Mouse (Mus musculus): ENCODE results near the gene Scn1b.

Gene Scn1b

DNA sequence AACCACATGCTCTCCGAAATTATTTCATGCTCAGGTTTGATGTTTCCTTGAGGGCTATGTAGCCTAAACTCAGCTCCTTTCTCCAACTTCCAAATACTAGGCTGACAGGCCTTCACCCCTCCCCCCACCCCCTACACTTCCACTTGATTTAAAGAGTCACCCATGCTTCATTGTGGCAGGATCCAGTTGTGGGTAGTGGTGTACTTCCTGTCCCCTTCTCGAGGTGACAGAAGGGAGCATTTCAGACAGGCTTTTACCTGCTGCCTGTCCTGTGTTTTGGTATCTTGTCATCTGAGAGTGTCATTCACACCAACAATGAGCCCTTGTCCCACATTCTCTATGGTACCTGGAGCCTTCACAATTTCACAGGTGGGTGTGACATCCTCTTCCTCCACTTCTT, 39.5 kb downstream of the Scn1b start:
- no peak for DNase-seq (ENCODE audit: extremely low spot score, low spot score)

DNA sequence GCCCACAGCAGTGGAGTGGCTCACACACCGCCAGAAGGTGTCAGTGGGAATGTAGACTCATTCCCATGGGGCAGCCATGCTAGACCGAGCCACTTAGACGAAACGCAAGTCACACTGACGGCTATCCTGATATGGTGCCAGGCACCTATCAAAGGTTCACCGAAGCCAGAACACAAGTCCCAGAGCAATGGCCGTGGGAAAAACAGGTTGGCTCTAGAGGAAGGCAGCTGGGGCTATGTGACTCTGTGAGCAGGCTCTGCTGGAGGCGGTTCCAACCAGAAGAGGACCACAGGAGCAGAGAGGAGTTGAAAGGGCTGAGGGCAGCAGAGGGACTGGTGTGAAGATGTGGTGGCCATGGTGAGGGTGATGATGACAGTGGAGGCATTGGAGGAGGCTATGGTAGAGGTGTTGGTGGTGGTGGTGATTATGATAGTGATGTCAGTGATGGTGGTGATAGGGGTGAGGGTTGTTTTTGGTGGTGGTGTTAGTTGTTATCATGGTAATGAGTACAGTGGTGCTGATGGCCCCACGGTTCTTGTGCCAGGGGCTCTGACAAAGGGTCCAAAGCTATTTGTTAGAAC, 40.5 kb downstream of the Scn1b start:
- no peak for DNase-seq (ENCODE audit: extremely low spot score, low spot score)

DNA sequence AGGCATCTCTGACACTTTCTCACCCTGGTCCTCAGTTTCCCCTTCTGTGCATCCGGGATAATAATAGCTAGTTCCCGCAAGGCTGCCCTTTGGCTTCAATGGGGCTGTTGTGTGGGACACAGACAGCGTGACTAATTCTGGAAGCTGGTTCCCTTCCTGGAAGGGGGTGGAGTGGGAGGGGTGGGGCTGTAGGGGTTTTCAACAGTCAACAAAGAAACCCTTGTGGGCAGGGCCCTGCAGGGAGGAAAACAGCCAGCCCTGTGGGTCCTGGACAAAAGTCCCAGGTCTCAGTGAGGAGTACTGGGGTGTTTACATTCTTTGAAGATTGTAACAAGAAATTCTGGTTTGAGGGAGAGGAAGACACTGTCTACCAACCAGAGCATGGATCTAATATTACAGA, 41.6 kb downstream of the Scn1b start:
- no peak for DNase-seq (ENCODE audit: extremely low spot score, low spot score)

DNA sequence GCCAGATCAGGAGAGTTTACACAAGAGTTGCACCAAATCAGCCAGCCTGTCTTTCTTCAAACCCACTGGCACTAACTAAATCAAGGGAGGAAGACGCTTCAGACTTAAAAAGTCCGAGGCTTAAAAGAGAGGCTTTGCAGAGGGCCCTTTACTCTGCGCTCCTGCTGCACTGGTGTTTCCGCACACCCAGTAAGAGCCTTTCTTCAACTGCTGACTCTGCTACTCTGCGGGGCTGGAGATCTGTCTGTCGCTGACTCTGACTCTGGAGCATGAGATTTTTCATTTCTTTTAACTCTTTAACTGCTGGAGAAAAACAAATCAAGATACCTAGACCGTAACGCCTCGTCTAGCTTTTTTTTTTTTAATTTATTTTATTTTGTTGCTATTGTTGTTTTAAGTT, 42.7 kb downstream of the Scn1b start:
- no peak for DNase-seq (ENCODE audit: extremely low spot score, low spot score)

DNA sequence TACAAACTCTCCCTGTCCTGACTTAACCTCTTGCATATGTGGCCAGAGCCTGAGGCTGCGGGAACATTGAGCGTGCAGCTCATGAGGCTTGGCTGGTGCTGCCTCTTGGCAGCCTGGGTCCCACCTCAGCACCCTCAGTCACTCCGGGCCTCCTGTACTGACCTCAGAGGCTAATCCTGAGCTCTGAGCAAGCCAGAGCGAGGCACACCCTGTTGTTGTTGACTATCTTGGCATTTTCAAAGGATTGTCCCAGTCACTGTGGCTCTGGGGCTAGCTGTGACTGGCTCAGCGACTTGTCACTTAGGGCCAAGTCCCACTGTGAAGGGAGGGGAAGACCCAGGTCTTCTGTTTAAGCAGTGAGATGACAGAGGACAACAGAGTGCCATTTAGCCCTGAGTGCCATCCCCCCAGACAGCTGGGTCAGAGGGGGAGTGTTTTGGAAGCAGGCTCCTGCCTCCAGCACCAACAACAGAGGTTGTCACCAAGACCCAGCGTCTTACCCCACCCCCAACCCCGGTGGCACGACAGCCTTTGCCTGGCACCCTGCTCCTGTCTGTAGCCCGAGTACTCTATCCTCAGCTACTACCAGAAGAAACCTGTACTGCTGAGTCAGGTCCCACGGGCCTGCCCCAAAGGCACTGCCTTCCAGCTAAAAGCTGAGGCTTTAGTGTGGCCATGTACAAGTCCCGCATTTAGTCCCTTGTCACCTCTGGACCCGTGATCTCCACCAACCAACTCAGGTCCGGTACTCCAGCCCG, 43.8 kb downstream of the Scn1b start:
- DNase-seq (ENCODE audit: extremely low spot score, low spot score) = no peak

GRCm38 (mm10) chr7:31082106-31082505, 44.7 kb downstream of the Scn1b start:
- DNase-seq (ENCODE audit: extremely low spot score, low spot score) = no peak

GRCm38 (mm10) chr7:31081106-31081505, 45.7 kb downstream of the Scn1b start:
- DNase-seq (ENCODE audit: extremely low spot score, low spot score) = no peak

- DNase-seq (ENCODE audit: extremely low spot score, low spot score) = no peak
These were observed 46.2 kb downstream of the Scn1b start for GRCm38 (mm10) chr7:31080611-31081010.

DNA sequence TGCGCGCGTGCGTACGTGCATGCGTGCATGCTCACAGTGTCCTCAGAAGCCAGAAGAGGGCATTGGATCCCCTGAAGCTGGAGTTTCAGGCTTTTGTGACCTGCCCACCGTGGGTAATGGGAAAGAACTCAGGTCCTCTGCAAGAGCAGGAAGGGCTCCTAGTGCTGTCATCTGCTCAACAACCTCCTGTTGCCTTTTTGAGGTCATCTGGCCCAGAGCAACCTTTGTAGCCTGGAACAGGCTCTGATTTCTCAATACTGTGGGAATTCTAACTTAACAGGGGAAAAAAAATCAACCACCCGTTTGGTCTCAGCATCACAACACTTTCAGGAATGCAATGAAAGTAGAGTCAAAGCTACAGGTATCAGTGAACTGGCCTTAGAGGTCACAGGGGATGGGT, 47.1 kb downstream of the Scn1b start:
- DNase-seq (ENCODE audit: extremely low spot score, low spot score) = no peak

- no peak for DNase-seq (ENCODE audit: extremely low spot score, low spot score)
These were observed 48.8 kb downstream of the Scn1b start for GRCm38 (mm10) chr7:31077885-31078445.

DNA sequence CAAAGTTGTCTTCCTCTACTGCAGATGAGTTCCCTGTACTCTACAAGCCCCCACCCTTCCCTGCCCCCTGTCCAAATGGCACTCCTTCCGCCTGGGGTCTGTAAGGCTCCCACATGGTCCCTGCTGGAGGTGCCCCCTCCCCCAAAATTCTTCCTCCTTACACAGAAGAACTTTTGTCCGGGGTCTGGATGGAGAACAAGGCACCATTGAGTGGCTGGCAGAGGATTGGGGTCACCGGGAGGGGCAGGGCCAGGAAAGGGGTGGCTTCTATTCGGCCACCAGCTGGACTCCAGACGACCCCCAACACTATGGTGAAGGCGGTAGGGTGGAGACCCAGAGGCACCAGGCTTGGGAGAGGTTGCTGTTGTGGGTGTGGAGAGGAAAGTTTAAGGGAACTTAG, 49.3 kb downstream of the Scn1b start:
- no peak for DNase-seq (ENCODE audit: extremely low spot score, low spot score)

GRCm38 (mm10) chr7:31076492-31076891, 50.3 kb downstream of the Scn1b start, which contains the start of gene Fxyd3:
Fxyd3 (minus strand) TSS chr7:31076704.
- DNase-seq (ENCODE audit: extremely low spot score, low spot score) = no peak

- no peak for DNase-seq (ENCODE audit: extremely low spot score, low spot score)
These were observed 52.1 kb downstream of the Scn1b start for GRCm38 (mm10) chr7:31074713-31075069.

DNA sequence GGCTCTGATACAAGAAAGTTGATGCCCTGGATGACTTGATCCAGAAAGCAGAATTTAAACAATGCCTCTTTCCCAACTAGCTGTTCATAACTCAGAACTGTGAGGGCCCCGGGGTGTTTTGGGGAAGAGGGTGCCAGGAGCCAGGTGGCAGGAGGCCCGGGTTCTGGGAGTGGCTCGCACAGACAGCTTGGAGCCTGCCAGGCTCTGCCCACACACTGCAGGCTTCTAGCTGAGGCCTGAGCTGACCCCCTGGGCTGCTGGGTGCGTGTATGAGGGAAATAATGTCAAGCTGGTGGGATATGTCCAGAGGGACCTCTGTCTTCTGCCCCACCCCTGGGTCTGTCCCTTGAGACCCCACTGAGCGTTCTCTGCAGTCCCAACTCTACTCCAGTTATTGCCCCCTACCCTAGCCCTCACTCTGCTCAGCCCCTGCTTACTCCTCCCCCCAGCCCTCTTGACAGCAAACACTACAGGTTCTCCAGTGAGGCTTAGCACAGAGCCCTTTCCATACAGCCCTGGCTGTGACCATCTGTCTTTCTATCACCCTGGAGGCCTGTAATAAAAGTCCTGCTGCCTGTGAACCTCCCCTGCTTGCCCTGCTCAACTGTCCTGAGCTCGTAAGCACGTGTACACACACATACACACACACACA, 52.6 kb downstream of the Scn1b start:
- DNase-seq (ENCODE audit: extremely low spot score, low spot score) = no peak

DNA sequence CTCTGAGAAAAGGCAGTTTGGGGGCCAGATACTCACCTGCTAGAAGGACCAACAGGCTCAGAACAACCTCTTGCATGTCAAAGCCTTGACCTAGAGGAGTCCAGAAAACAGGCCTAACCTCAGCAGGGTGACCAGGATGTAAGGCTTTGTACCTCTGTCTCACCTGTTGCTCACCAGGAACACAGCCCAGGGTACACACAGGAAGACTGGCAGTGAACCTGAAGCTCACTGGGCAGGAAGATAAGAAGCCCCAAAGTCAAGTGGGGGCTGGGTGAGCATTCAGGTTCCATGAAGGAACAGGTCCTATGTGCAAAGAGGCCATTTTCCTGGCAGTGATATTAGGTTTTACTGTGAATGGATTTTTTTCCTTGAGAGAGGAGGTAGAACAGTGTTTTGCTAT, 53.3 kb downstream of the Scn1b start:
- no peak for DNase-seq (ENCODE audit: extremely low spot score, low spot score)

DNA sequence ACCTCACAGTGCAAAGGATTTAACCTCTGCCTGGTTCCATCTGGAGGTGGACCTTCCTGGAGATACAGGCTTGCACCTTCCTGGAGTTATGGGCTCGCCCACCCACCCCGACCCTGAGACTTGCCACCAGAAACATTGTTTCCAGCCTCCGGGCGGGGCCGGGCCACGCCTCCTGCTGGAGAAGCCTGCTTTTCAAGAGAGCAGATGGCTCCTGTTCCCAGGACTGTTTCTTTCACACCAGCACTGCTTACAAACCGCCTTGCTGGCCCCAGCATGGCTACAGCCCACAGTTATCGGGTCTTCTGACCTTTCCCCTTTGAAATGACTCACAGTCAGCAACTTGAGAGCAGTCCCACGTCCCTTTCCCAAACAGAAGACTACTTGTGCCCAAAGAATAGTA, 54.5 kb downstream of the Scn1b start:
- DNase-seq (ENCODE audit: extremely low spot score, low spot score) = no peak

- DNase-seq (ENCODE audit: extremely low spot score, low spot score) = no peak
These were observed 56.5 kb downstream of the Scn1b start for GRCm38 (mm10) chr7:31070324-31070723.

- no peak for DNase-seq (ENCODE audit: extremely low spot score, low spot score)
These were observed 57.3 kb downstream of the Scn1b start for GRCm38 (mm10) chr7:31069491-31069890.

- DNase-seq (ENCODE audit: extremely low spot score, low spot score) = no peak
These were observed 59.0 kb downstream of the Scn1b start for GRCm38 (mm10) chr7:31067836-31068235.
